Mouse (Mus musculus) thymus, adult 2 months (tissue): ENCODE measurements at regions not wholly inside any gene's neighbourhood (a gene's known extent, or its start where the extent isn't known, plus 50 kb on each side); places are given as distances from the start of the nearest gene placed in this dataset.

Source experiments
- CTCF ChIP-seq: fragments of 200-500 bp; IDR thresholded peaks from 2 replicates; pipeline ENCODE4 v1.5.1; 2012; ENCODE audit warnings: mild to moderate bottlenecking, control low read depth, low read length, moderate library complexity, borderline replicate concordance; ENCODE audit not compliant: control insufficient read depth, poor library complexity, insufficient read depth; ENCODE audit errors: extremely low read depth
- POLR2A ChIP-seq: fragments of 200-500 bp; IDR thresholded peaks from 2 replicates; pipeline ENCODE4 v1.6.1; 2012; ENCODE audit warnings: mild to moderate bottlenecking, low read length, control low read depth, moderate library complexity; ENCODE audit not compliant: control insufficient read depth, poor library complexity, insufficient read depth; ENCODE audit errors: extremely low read depth

GRCm38 (mm10) chr6:94779213-94779612 lies 79.3 kb upstream of the Lrig1 start:
- TF ChIP-seq POLR2A (no peak), CTCF (no peak)
